Mouse (Mus musculus): ENCODE results near the gene Lrrc59. TPM values are rescaled to one million over a fixed set of nuclear protein-coding genes. Genes with fewer than 3 reads are reported as not detected.

Lrrc59 gene
- total and polyA plus RNA-seq, 3 experiments: 324 to 493 (median 325) TPM

- no peak for DNase-seq (ENCODE audit: extremely low read depth)
- dilution Hi-C loops (cut with MboI; ENCODE audit: extremely low pct_ligation_motif_present, extremely low pct_unique_long_range_greater_than_20kb, low sequenced_read_pairs): no loop called here
- H3K4me1 ChIP-seq (ENCODE audit: control insufficient read depth in 1 of 2, insufficient read depth in 2 of 2): peaks cover 2 to 16% of the 10 kb centered on the region in 2 experiments; a peak in 3 of 4 replicates
- no peaks in the 10 kb centered on the region for H3K79me2 ChIP-seq (replicated peaks; ENCODE audit: control insufficient read depth, extremely low read depth, insufficient read depth, poor library complexity, severe bottlenecking)
- peak overlapping the region; percentile 73 for H3K4me2 ChIP-seq (ENCODE audit: insufficient read depth, low read depth, poor library complexity, severe bottlenecking)
- H3K36me3 ChIP-seq (replicated peaks in 1 of 2; ENCODE audit: control insufficient read depth in 1 of 2, insufficient read depth in 1 of 2, low read length in 1 of 2): no peaks in the 10 kb centered on the region
- H3K9me3 ChIP-seq (replicated peaks; ENCODE audit: low read length): no peaks in the 10 kb centered on the region
- no peak overlapping the region for H3K4me3 ChIP-seq (replicated peaks in 1 of 3; ENCODE audit: low read depth in 2 of 3, low read length in 2 of 3, poor library complexity in 1 of 3)
- in situ Hi-C loops (cut with MboI; ENCODE audit: low pct_ligation_motif_present, low pct_unique_long_range_greater_than_20kb, low sequenced_read_pairs): no loop called here
- H3K27ac ChIP-seq (ENCODE audit: insufficient read depth, low read depth): no peak overlapping the region
- peak overlapping the region; percentile 13; the same call in 1 of the 2 replicates for H3K9ac ChIP-seq (ENCODE audit: insufficient read depth, low read depth)
- no peaks in the 10 kb centered on the region for H3K27me3 ChIP-seq (replicated peaks)
- TF ChIP-seq MAX (IDR thresholded peaks at IDR 0.05; ENCODE audit: low read length) (no peak), NRF1 (IDR thresholded peaks at IDR 0.05; ENCODE audit: low read depth, low read length) (no peak), ZNF384 (IDR thresholded peaks at IDR 0.05; ENCODE audit: low read depth, low read length) (peak; percentile 81), EP300 (IDR thresholded peaks at IDR 0.05; ENCODE audit: low read length) (no peak), TBP (conservative IDR thresholded peaks at IDR 0.05; ENCODE audit: low read depth, low read length) (no peak), NELFE (IDR thresholded peaks at IDR 0.05; ENCODE audit: low read depth, low read length) (no peak), USF2 (conservative IDR thresholded peaks at IDR 0.05; ENCODE audit: low read depth, low read length) (no peak), RCOR1 (conservative IDR thresholded peaks at IDR 0.05; ENCODE audit: low read depth, low read length) (no peak), MAFK (IDR thresholded peaks at IDR 0.05; ENCODE audit: insufficient replicate concordance, low read length) (0 out of 2 replicates have a peak, but pooled peaks have one; percentile 80), MXI1 (IDR thresholded peaks at IDR 0.05; ENCODE audit: low read depth, low read length) (no peak), GABPA (IDR thresholded peaks at IDR 0.05; ENCODE audit: insufficient replicate concordance, low read depth, low read length) (no peak), CHD1 (IDR thresholded peaks at IDR 0.05; ENCODE audit: low read depth, low read length) (no peak), BHLHE40 (IDR thresholded peaks at IDR 0.05; ENCODE audit: low read depth, low read length) (no peak), TCF12 (IDR thresholded peaks at IDR 0.05; ENCODE audit: low read depth, low read length) (no peak), PAX5 (IDR thresholded peaks at IDR 0.05; ENCODE audit: low read length) (no peak), POLR2A (IDR thresholded peaks at IDR 0.05; ENCODE audit: low read depth, low read length) (no peak), JUN (IDR thresholded peaks at IDR 0.05; ENCODE audit: insufficient read depth, low read depth, low read length) (no peak)
Observed at GRCm38 (mm10) chr11:94610744-94611740, 18.5 kb upstream of the Lrrc59 start.

GRCm38 (mm10) chr11:94614603-94615002 lies 15.0 kb upstream of the Lrrc59 start:
- H3K4me3 ChIP-seq (replicated peaks in 1 of 3; ENCODE audit: low read depth in 2 of 3, low read length in 2 of 3, poor library complexity in 1 of 3): no peak overlapping the region
- H3K9ac ChIP-seq (ENCODE audit: insufficient read depth, low read depth): no peak overlapping the region
- H3K27me3 ChIP-seq (replicated peaks): no peaks in the 10 kb centered on the region
- peaks cover 12% of the 10 kb centered on the region for H3K9me3 ChIP-seq (replicated peaks; ENCODE audit: low read length)
- H3K79me2 ChIP-seq (replicated peaks; ENCODE audit: control insufficient read depth, extremely low read depth, insufficient read depth, poor library complexity, severe bottlenecking): no peaks in the 10 kb centered on the region
- no peak overlapping the region for H3K4me2 ChIP-seq (ENCODE audit: insufficient read depth, low read depth, poor library complexity, severe bottlenecking)
- TF ChIP-seq MYC (IDR thresholded peaks at IDR 0.05; ENCODE audit: low read depth, low read length) (no peak), POLR2AphosphoS2 (IDR thresholded peaks at IDR 0.05; ENCODE audit: low read depth, low read length) (no peak), POLR2A (IDR thresholded peaks at IDR 0.05; ENCODE audit: low read depth, low read length) (no peak), MEF2A (IDR thresholded peaks at IDR 0.05; ENCODE audit: borderline replicate concordance, low read depth, low read length) (no peak), SMC3 (IDR thresholded peaks at IDR 0.05; ENCODE audit: low read depth, low read length) (no peak), MAZ (IDR thresholded peaks at IDR 0.05; ENCODE audit: low read depth, low read length) (no peak), ETS1 (conservative IDR thresholded peaks at IDR 0.05; ENCODE audit: low read depth, low read length) (no peak), SIN3A (IDR thresholded peaks at IDR 0.05; ENCODE audit: low read length) (no peak), CHD2 (IDR thresholded peaks at IDR 0.05; ENCODE audit: low read length) (no peak), CHD1 (IDR thresholded peaks at IDR 0.05; ENCODE audit: low read depth, low read length) (no peak), ELF1 (IDR thresholded peaks at IDR 0.05; ENCODE audit: low read depth, low read length) (no peak), ZMIZ1 (IDR thresholded peaks at IDR 0.05; ENCODE audit: low read depth, low read length) (no peak), TBP (conservative IDR thresholded peaks at IDR 0.05; ENCODE audit: low read depth, low read length) (no peak), RCOR1 (conservative IDR thresholded peaks at IDR 0.05; ENCODE audit: low read depth, low read length) (no peak), GABPA (IDR thresholded peaks at IDR 0.05; ENCODE audit: insufficient replicate concordance, low read depth, low read length) (no peak), USF1 (IDR thresholded peaks at IDR 0.05; ENCODE audit: low read depth, low read length) (no peak), JUND (conservative IDR thresholded peaks at IDR 0.05; ENCODE audit: low read depth, low read length) (no peak), RAD21 (IDR thresholded peaks at IDR 0.05; ENCODE audit: low read depth, low read length) (no peak), HCFC1 (IDR thresholded peaks at IDR 0.05; ENCODE audit: low read depth, low read length) (no peak), TCF12 (IDR thresholded peaks at IDR 0.05; ENCODE audit: low read depth, low read length) (no peak)
- no peak overlapping the region for H3K27ac ChIP-seq (ENCODE audit: insufficient read depth, low read depth)
- no peaks in the 10 kb centered on the region for H3K36me3 ChIP-seq (replicated peaks in 1 of 2; ENCODE audit: control insufficient read depth in 1 of 2, insufficient read depth in 1 of 2, low read length in 1 of 2)
- in situ Hi-C loops (cut with MboI; ENCODE audit: low pct_ligation_motif_present, low pct_unique_long_range_greater_than_20kb, low sequenced_read_pairs): no loop called here
- dilution Hi-C loops (cut with MboI; ENCODE audit: extremely low pct_ligation_motif_present, extremely low pct_unique_long_range_greater_than_20kb, low sequenced_read_pairs): no loop called here
- H3K4me1 ChIP-seq (ENCODE audit: control insufficient read depth in 1 of 2, insufficient read depth in 2 of 2): peaks cover 2 to 16% of the 10 kb centered on the region in 2 experiments; a peak in 3 of 4 replicates
- no peak for DNase-seq (ENCODE audit: extremely low read depth)
